25 mouse cellular contexts compared by ENCODE assay signal in genomic region chr4:102964174-102964573, GRCm38 (mm10). TPM values are rescaled to one million over a fixed set of nuclear protein-coding genes. Genes with fewer than 3 reads are reported as not detected.
"Had no signal": no experiment of that assay in that cellular context is flagged by ENCODE, and none has a peak within 500 bp of the region (broad histone marks: within the 10 kb centered on the region; RNA-seq: fewer than 3 reads in every experiment).

No protein-coding gene starts in this region.

- H3K4me1 ChIP-seq: limb, embryonic 12.5 days; limb, embryonic 15.5 days; liver, embryonic 12.5 days; lung, embryonic 15.5 days; megakaryocyte, embryonic 14.5 days; midbrain, embryonic 13.5 days; neural tube, embryonic 13.5 days; stomach, embryonic 15.5 days had no signal

- H3K36me3 ChIP-seq: limb, embryonic 12.5 days; limb, embryonic 15.5 days; liver, embryonic 12.5 days; lung, embryonic 15.5 days; midbrain, embryonic 10.5 days; stomach, embryonic 15.5 days had no signal

- H3K27me3 ChIP-seq: limb, embryonic 12.5 days; limb, embryonic 15.5 days; liver, embryonic 12.5 days; lung, embryonic 15.5 days; megakaryocyte, embryonic 14.5 days; midbrain, embryonic 13.5 days; neural tube, embryonic 13.5 days; stomach, embryonic 15.5 days had no signal

- H3K27ac ChIP-seq: left cerebral cortex, adult 2 months; limb, embryonic 12.5 days; limb, embryonic 15.5 days; liver, embryonic 12.5 days; lung, embryonic 15.5 days; macrophage; midbrain, embryonic 10.5 days; midbrain, embryonic 13.5 days; neural tube, embryonic 13.5 days; stomach, embryonic 15.5 days had no signal

- DNase-seq: kidney, adult 18-20 months; kidney, adult 9 months; kidney, postnatal 14 days; kidney, postnatal 4 days; layer of hippocampus, adult 9-11 months; retina, postnatal 1 day; right cerebral cortex, postnatal 25 days; spleen, adult 18-20 months had no signal

- H3K4me2 ChIP-seq: limb, embryonic 12.5 days; limb, embryonic 15.5 days; liver, embryonic 12.5 days; lung, embryonic 15.5 days; midbrain, embryonic 13.5 days; neural tube, embryonic 13.5 days; stomach, embryonic 15.5 days had no signal

- H3K4me3 ChIP-seq: left cerebral cortex, adult 2 months; limb, embryonic 12.5 days; limb, embryonic 15.5 days; liver, embryonic 12.5 days; lung, embryonic 15.5 days; megakaryocyte, embryonic 14.5 days; midbrain, embryonic 10.5 days; midbrain, embryonic 13.5 days; myocyte; neural tube, embryonic 13.5 days; stomach, embryonic 15.5 days had no signal

- H3K9me3 ChIP-seq: limb, embryonic 12.5 days; limb, embryonic 15.5 days; liver, embryonic 12.5 days; lung, embryonic 15.5 days; megakaryocyte, embryonic 14.5 days; midbrain, embryonic 10.5 days; midbrain, embryonic 13.5 days; neural tube, embryonic 13.5 days; stomach, embryonic 15.5 days had no signal

- ATAC-seq: inflammation-experienced regulatory T-cells, adult 6 months; intestine, embryonic 16.5 days; liver, embryonic 12.5 days; midbrain, embryonic 13.5 days; midbrain, embryonic 16.5 days had no signal

- H3K9ac ChIP-seq: limb, embryonic 12.5 days; limb, embryonic 15.5 days; liver, embryonic 12.5 days; lung, embryonic 15.5 days; midbrain, embryonic 13.5 days; neural tube, embryonic 13.5 days; stomach, embryonic 15.5 days had no signal

RNA-seq across cellular contexts. Expression of gene Tctex1d1, which starts 14.2 kb away (rescaled TPM):
- total RNA-seq: monocyte, adult 5-6 weeks; neutrophil, adult 5-6 weeks had no signal
- polyA plus RNA-seq: limb, embryonic 15.5 days; macrophage; myocyte had no signal
